Mouse (Mus musculus): ENCODE measurements around the gene Arl14. TPM values are rescaled to one million over a fixed set of nuclear protein-coding genes. Genes with fewer than 3 reads are reported as not detected.
"Not testable (repeated sequence)": the region's sequence is repeated elsewhere in the genome, so short reads cannot be mapped to it uniquely, and the experiment has no call there.

Arl14 gene
- polyA plus RNA-seq, 1 experiment from 2014 or later: not detected

GRCm38 (mm10) chr3:69222987-69223386 is 768 bp downstream of the Arl14 start:
- no peak for ATAC-seq (replicated peaks)
- H3K4me3 ChIP-seq: no peak overlapping the region
- H3K27ac ChIP-seq (replicated peaks): no peak overlapping the region
- no peaks in the 10 kb centered on the region for H3K9me3 ChIP-seq
- no peak overlapping the region for H3K9ac ChIP-seq (replicated peaks)
- no peaks in the 10 kb centered on the region for H3K4me1 ChIP-seq
- no peak overlapping the region for H3K4me2 ChIP-seq (replicated peaks)
- H3K36me3 ChIP-seq: no peaks in the 10 kb centered on the region
- 89% methylated on average over 7 of the region's 7 CpGs for WGBS
- no peaks in the 10 kb centered on the region for H3K27me3 ChIP-seq

DNA sequence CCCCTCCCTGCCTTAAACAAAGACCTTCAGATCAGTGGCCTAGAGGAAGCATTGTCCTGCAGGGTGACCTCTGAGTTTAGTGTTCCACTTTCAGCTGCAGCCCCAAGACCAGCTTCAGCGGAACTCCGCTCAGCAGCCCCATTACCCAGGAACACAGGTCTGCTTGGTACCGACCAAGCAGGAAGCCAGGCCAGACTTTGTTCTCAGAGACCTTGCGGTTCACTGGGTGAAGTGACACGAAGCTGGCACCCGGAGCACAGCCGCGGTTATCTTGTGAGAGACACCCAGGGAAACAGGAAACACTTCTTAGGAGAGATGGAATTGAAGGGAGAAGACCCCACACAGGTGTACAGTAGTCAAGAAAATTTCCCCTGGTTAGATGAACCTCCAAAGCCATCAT is 1.4 kb downstream of the Arl14 start:
- Histone ChIP-seq H3K27ac (replicated peaks) (no peak overlapping the region), H3K9me3 (no peaks in the 10 kb centered on the region), H3K36me3 (no peaks in the 10 kb centered on the region), H3K9ac (replicated peaks) (no peak overlapping the region), H3K4me1 (no peaks in the 10 kb centered on the region), H3K27me3 (no peaks in the 10 kb centered on the region), H3K4me3 (no peak overlapping the region), H3K4me2 (replicated peaks) (no peak overlapping the region)
- WGBS: 86% methylated on average over 8 of the region's 8 CpGs
- ATAC-seq (replicated peaks): no peak

- H3K4me1 ChIP-seq: no peaks in the 10 kb centered on the region
- no peak for ATAC-seq (replicated peaks)
- H3K9me3 ChIP-seq: no peaks in the 10 kb centered on the region
- H3K27ac ChIP-seq (replicated peaks): no peak overlapping the region
- H3K36me3 ChIP-seq: no peaks in the 10 kb centered on the region
- no peaks in the 10 kb centered on the region for H3K27me3 ChIP-seq
- H3K4me3 ChIP-seq: no peak overlapping the region
- H3K4me2 ChIP-seq (replicated peaks): no peak overlapping the region
- H3K9ac ChIP-seq (replicated peaks): no peak overlapping the region
These were observed 2.8 kb downstream of the Arl14 start for GRCm38 (mm10) chr3:69225019-69225418.

DNA sequence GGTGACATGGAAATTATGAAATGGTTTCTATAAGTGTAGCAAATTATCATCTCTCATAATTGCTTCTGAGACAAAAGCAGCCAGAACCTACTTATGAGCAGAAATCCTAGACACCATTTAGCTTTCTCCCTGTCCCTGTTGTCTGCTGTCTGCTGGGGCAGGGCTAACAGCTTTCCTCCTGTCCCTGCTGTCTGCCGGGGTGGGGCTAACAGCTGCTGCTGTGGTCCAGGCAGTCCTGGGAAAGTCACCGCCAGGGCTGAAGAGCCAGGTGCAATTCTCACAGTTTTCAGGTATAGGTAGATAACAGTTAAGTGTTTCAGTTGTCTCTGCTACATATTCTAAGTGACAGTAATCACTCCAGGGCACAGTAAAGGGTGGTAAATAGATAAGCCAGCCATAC is 4.3 kb downstream of the Arl14 start:
- no peak overlapping the region for H3K4me3 ChIP-seq
- no peaks in the 10 kb centered on the region for H3K27me3 ChIP-seq
- no peaks in the 10 kb centered on the region for H3K4me1 ChIP-seq
- H3K4me2 ChIP-seq (replicated peaks): no peak overlapping the region
- WGBS: 74% methylated on average over 2 of the region's 2 CpGs
- H3K9ac ChIP-seq (replicated peaks): no peak overlapping the region
- no peaks in the 10 kb centered on the region for H3K36me3 ChIP-seq
- no peak overlapping the region for H3K27ac ChIP-seq (replicated peaks)
- ATAC-seq (replicated peaks): no peak
- H3K9me3 ChIP-seq: no peaks in the 10 kb centered on the region

- Histone ChIP-seq H3K9me3 (no peaks in the 10 kb centered on the region), H3K4me1 (no peaks in the 10 kb centered on the region), H3K9ac (replicated peaks) (no peak overlapping the region), H3K4me3 (no peak overlapping the region), H3K4me2 (replicated peaks) (no peak overlapping the region), H3K27me3 (no peaks in the 10 kb centered on the region), H3K27ac (replicated peaks) (no peak overlapping the region), H3K36me3 (no peaks in the 10 kb centered on the region)
- no peak for ATAC-seq (replicated peaks)
- 77% methylated on average over 1 of the region's 1 CpGs for WGBS
These were observed 5.8 kb downstream of the Arl14 start for GRCm38 (mm10) chr3:69228002-69228401.

DNA sequence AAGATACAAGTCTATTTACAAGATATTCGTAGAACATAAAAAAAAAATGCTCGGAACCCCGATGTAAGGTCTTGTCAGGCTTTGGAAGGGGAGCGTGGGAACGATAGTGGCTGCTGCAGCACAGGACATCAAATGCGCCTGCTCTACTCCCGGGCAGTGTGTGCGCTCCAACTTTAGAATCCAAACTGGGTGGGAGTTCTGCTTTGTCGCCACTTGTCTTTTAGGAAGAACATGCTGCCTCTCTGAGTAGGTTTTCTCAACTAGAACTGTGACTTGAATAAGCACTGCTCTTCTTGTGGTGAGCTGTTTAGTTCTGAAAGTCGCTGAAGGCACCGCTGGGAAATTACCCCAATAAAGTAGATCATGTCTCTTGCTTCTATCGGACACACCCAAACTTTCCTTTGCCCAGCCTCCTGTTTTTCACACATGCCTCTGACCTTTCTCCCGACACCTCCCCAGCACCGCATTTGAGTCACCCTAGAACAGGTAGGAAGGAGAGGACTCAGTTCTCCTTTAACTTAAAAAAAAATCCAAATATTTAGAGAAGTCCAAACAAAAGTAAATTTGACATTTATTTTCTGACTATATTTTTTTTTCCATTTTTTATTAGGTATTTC is 9.4 kb downstream of the Arl14 start:
- Histone ChIP-seq H3K4me2 (replicated peaks) (no peak overlapping the region), H3K9ac (replicated peaks) (no peak overlapping the region), H3K36me3 (no peaks in the 10 kb centered on the region), H3K4me1 (no peaks in the 10 kb centered on the region), H3K27ac (replicated peaks) (no peak overlapping the region), H3K27me3 (no peaks in the 10 kb centered on the region), H3K4me3 (no peak overlapping the region), H3K9me3 (no peaks in the 10 kb centered on the region)
- ATAC-seq (replicated peaks): no peak
- 90% methylated on average over 14 of the region's 14 CpGs for WGBS

- H3K4me3 ChIP-seq; H3K9ac ChIP-seq (replicated peaks); H3K4me1 ChIP-seq; H3K27ac ChIP-seq (replicated peaks); H3K36me3 ChIP-seq; H3K9me3 ChIP-seq; ATAC-seq (replicated peaks); H3K4me2 ChIP-seq (replicated peaks); H3K27me3 ChIP-seq: not testable (repeated sequence)
- WGBS: 86% methylated on average over 10 of the region's 10 CpGs
These were observed 11.5 kb downstream of the Arl14 start for GRCm38 (mm10) chr3:69233552-69234189.

DNA sequence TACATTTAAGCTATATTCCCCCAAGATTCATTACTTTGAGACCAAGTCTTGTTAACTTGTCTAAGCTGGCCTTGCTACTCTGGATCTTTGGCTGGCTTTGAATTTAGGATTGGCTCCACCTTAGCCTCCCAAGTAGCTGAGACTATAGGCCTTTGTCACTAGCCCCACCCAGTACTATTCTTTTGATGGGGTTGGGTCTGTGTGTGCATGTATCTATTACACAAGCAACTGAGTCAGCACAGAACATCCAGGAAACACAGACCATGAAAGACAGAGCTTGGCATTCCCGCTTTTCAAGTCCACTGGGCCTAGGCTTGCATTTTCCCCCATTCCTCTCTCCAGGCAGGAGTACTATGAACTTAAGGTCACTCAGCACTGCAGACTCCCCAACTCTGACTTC is 12.3 kb downstream of the Arl14 start:
- Histone ChIP-seq H3K9me3 (no peaks in the 10 kb centered on the region), H3K4me3 (no peak overlapping the region), H3K4me1 (no peaks in the 10 kb centered on the region), H3K27ac (replicated peaks) (no peak overlapping the region), H3K4me2 (replicated peaks) (no peak overlapping the region), H3K36me3 (no peaks in the 10 kb centered on the region), H3K9ac (replicated peaks) (no peak overlapping the region), H3K27me3 (no peaks in the 10 kb centered on the region)
- WGBS: 93% methylated on average over 1 of the region's 1 CpGs
- no peak for ATAC-seq (replicated peaks)

DNA sequence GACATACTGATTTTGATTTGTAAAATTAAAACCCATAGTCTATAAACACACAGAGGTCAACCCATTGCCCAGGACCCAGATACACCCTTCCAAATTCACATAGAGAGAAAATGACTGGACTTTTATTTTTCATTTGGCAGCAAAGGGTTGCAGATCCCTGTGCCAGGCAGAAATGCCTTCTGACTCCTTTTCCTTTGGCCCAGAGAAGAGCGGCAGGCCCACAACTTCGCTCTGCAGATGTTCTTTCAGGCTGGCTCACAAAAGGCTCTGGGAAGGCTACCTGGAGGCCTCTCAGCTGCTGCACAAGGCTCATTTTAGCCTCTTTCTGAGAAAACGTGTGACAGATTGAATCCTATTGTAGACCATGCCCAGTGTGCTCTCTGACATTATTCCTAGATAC is 13.6 kb downstream of the Arl14 start:
- H3K4me2 ChIP-seq (replicated peaks): no peak overlapping the region
- no peak for ATAC-seq (replicated peaks)
- WGBS: 66% methylated on average over 3 of the region's 3 CpGs
- no peak overlapping the region for H3K4me3 ChIP-seq
- H3K36me3 ChIP-seq: no peaks in the 10 kb centered on the region
- H3K4me1 ChIP-seq: no peaks in the 10 kb centered on the region
- no peak overlapping the region for H3K27ac ChIP-seq (replicated peaks)
- no peak overlapping the region for H3K9ac ChIP-seq (replicated peaks)
- H3K9me3 ChIP-seq: no peaks in the 10 kb centered on the region
- H3K27me3 ChIP-seq: no peaks in the 10 kb centered on the region

DNA sequence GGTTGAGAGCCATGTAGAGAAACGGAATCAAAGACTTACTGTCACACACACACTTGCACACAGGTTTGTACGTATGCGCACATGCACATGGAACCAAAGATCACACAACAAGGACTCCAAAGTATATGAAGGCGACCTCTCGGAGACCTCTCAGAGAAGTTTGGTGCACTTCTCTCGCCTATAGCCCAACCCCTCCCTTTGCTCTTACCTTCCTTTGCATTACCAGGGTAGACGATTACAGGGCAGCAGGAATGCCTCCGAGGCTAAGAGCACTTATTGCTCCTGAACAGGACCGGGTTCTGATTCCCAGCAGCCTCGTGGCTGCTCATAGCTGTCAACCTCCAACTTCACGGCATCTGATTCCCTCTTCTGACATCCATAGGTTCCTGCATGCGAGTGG is 14.3 kb downstream of the Arl14 start:
- WGBS: 92% methylated on average over 12 of the region's 12 CpGs
- no peak overlapping the region for H3K9ac ChIP-seq (replicated peaks)
- ATAC-seq (replicated peaks): no peak
- H3K4me2 ChIP-seq (replicated peaks): no peak overlapping the region
- H3K36me3 ChIP-seq: no peaks in the 10 kb centered on the region
- no peak overlapping the region for H3K4me3 ChIP-seq
- H3K27ac ChIP-seq (replicated peaks): no peak overlapping the region
- H3K4me1 ChIP-seq: no peaks in the 10 kb centered on the region
- H3K9me3 ChIP-seq: no peaks in the 10 kb centered on the region
- H3K27me3 ChIP-seq: no peaks in the 10 kb centered on the region

- no peaks in the 10 kb centered on the region for H3K4me1 ChIP-seq
- no peak for ATAC-seq (replicated peaks)
- no peaks in the 10 kb centered on the region for H3K27me3 ChIP-seq
- H3K9ac ChIP-seq (replicated peaks): no peak overlapping the region
- H3K4me3 ChIP-seq: no peak overlapping the region
- no peaks in the 10 kb centered on the region for H3K36me3 ChIP-seq
- H3K9me3 ChIP-seq: no peaks in the 10 kb centered on the region
- WGBS: 47% methylated on average over 12 of the region's 12 CpGs
- no peak overlapping the region for H3K27ac ChIP-seq (replicated peaks)
- no peak overlapping the region for H3K4me2 ChIP-seq (replicated peaks)
These were observed 16.1 kb downstream of the Arl14 start for GRCm38 (mm10) chr3:69238141-69238851.

DNA sequence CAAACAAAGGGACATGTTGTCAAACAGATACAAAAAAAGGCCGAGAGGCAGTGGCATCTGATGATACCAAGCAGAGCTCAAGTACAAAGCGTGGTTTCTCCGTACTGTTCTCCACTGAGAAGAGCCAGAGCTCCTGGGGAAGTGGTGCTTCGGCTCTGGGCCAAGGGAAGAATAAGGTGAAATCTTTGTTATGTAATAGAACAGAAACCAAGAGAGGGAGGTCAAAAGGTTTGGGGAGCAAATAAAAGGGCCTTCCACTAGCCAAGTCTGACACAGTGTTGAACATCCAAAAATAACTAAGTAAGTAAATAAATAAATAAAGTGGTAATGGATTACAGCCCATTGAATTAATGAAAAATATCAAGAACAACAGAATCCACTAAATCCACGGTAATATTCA is 17.0 kb downstream of the Arl14 start:
- no peak overlapping the region for H3K4me3 ChIP-seq
- no peaks in the 10 kb centered on the region for H3K36me3 ChIP-seq
- H3K9me3 ChIP-seq: no peaks in the 10 kb centered on the region
- no peaks in the 10 kb centered on the region for H3K27me3 ChIP-seq
- H3K27ac ChIP-seq (replicated peaks): no peak overlapping the region
- ATAC-seq (replicated peaks): no peak
- no peak overlapping the region for H3K4me2 ChIP-seq (replicated peaks)
- H3K4me1 ChIP-seq: no peaks in the 10 kb centered on the region
- 74% methylated on average over 5 of the region's 5 CpGs for WGBS
- no peak overlapping the region for H3K9ac ChIP-seq (replicated peaks)

- H3K27ac ChIP-seq (replicated peaks): no peak overlapping the region
- 85% methylated on average over 1 of the region's 1 CpGs for WGBS
- no peak overlapping the region for H3K4me3 ChIP-seq
- no peaks in the 10 kb centered on the region for H3K4me1 ChIP-seq
- H3K9me3 ChIP-seq: no peaks in the 10 kb centered on the region
- H3K9ac ChIP-seq (replicated peaks): no peak overlapping the region
- no peak overlapping the region for H3K4me2 ChIP-seq (replicated peaks)
- no peak for ATAC-seq (replicated peaks)
- H3K36me3 ChIP-seq: no peaks in the 10 kb centered on the region
- no peaks in the 10 kb centered on the region for H3K27me3 ChIP-seq
These were observed 18.8 kb downstream of the Arl14 start for GRCm38 (mm10) chr3:69241020-69241419.

Measured in forebrain, embryonic 15.5 days (tissue).